Mouse (Mus musculus): ENCODE data around the gene Zfp933. TPM values are rescaled to one million over a fixed set of nuclear protein-coding genes. Genes with fewer than 3 reads are reported as not detected.
"Not testable (repeated sequence)": the region's sequence is repeated elsewhere in the genome, so short reads cannot be mapped to it uniquely, and the experiment has no call there.

Zfp933 gene
- total RNA-seq, 2 experiments from 2014 or later, result 0.84 to 0.98 TPM

GRCm38 (mm10) chr4:147866056-147866455 is 17.9 kb upstream of the Zfp933 start:
- no peak for ATAC-seq (replicated peaks; ENCODE audit: low FRiP score, poor library complexity, severe bottlenecking)

- ATAC-seq (replicated peaks; ENCODE audit: low FRiP score, poor library complexity, severe bottlenecking), result no peak
Observed at GRCm38 (mm10) chr4:147865651-147866050, 17.5 kb upstream of the Zfp933 start.

- ATAC-seq (replicated peaks; ENCODE audit: low FRiP score, poor library complexity, severe bottlenecking), result no peak
Observed at GRCm38 (mm10) chr4:147862051-147862450, 13.9 kb upstream of the Zfp933 start.

DNA sequence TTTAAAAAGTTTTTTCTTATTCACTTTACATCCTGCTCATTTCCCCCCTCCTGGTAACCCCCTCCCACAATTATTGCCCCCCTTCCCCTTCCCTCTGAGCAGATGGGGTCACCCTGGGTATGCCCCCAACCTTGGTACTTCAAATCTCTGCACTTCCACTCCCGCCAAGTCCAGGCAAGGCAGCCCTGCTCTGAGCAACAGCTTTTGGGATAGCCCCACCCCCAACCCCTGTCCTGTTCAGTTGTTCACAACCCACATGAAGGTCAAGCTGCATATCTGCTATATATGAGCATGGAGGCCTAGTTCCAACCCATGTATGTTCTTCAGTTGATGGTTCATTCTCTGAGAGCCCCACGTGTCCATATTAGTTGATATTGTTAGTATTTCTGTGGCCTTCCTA is 2.6 kb upstream of the Zfp933 start:
- no peak for ATAC-seq (replicated peaks; ENCODE audit: low FRiP score, poor library complexity, severe bottlenecking)

GRCm38 (mm10) chr4:147848584-147848991 is 422 bp upstream of the Zfp933 start:
- no peak for ATAC-seq (replicated peaks; ENCODE audit: low FRiP score, poor library complexity, severe bottlenecking)

- no peak for ATAC-seq (replicated peaks; ENCODE audit: low FRiP score, poor library complexity, severe bottlenecking)
Observed at GRCm38 (mm10) chr4:147842871-147843270, 5.3 kb downstream of the Zfp933 start.

DNA sequence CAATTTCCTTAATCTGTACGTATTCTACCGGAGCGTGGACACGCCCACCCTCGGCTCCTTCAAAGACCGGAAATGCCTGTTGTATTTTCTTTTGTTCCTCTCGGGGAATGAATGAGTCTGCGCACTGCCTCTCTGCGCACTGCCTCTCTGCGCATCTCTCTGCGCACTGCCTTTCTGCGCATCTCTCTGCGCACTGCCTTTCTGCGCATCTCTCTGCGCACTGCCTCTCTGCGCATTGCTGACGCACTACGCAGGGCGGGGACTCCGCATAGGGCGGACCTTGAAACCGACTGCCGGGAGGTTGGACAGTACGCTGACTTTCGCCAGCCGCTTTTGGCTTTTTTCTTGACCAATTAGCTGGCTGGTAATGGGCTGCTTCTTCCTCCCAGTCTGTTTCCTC is 8.9 kb downstream of the Zfp933 start:
- ATAC-seq (replicated peaks; ENCODE audit: low FRiP score, poor library complexity, severe bottlenecking), result not testable (repeated sequence)

- no peak for ATAC-seq (replicated peaks; ENCODE audit: low FRiP score, poor library complexity, severe bottlenecking)
Observed at GRCm38 (mm10) chr4:147824389-147824788, 23.8 kb downstream of the Zfp933 start.

- not testable (repeated sequence) for ATAC-seq (replicated peaks; ENCODE audit: low FRiP score, poor library complexity, severe bottlenecking)
Observed at GRCm38 (mm10) chr4:147821414-147821813, 26.8 kb downstream of the Zfp933 start.

- ATAC-seq (replicated peaks; ENCODE audit: low FRiP score, poor library complexity, severe bottlenecking), result not testable (repeated sequence)
Observed at GRCm38 (mm10) chr4:147819659-147820058, 28.5 kb downstream of the Zfp933 start.

DNA sequence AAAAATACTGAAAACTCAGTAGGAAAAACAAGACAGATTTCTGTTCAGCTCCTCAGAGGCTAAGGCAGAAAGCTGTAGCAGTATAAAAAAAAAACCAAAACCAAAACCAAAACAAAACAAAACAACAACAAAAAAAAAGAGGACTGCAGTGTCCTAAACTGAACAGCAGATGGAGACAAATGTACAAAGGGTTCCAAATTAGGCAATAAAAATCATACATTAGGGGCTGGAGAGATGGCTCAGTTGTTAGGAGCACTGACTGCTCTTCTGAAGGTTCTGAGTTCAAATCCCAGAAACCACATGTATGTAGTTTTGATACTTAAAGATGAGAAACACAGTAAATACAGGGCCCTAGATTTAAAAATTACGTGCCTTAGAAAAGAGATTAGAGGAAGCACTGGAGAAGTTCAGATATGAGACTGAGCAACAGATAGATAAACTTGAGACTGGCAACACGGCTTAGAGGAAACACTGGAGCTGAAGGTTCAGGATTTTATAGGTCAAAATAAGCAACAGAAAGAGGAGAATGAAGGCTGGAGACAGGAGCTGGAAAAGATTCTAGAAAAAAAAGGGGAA is 33.5 kb downstream of the Zfp933 start:
- peak; percentile 68 for ATAC-seq (replicated peaks; ENCODE audit: low FRiP score, poor library complexity, severe bottlenecking)

DNA sequence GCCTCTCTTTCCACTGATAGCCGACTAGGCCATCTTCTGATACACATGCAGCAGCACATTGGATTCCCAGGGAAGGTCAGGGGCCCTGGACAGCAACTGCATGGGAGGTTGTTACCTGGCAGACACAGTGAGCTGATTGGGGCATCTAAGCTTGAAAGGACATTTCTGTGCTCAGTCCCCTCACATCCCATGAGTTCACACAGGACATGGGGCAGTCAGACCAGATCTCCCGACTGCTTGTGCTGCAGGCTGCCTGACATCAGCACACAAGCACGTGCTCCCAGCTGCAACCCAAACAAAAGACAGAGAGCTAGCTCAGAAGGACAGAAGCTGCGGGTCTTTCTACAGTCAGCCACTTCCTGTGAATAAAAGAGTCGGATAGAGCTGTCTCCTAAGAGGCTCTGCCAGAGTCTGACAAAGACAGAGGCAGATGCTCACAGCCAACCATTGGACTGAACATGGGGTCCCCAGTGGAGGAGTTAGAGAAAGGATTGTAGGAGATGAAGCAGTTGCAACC is 34.9 kb downstream of the Zfp933 start:
- no peak for ATAC-seq (replicated peaks; ENCODE audit: low FRiP score, poor library complexity, severe bottlenecking)

- not testable (repeated sequence) for ATAC-seq (replicated peaks; ENCODE audit: low FRiP score, poor library complexity, severe bottlenecking)
Observed at GRCm38 (mm10) chr4:147809966-147810304, 38.2 kb downstream of the Zfp933 start.

- peak; percentile 67 for ATAC-seq (replicated peaks; ENCODE audit: low FRiP score, poor library complexity, severe bottlenecking)
Observed at GRCm38 (mm10) chr4:147809292-147809965, 38.7 kb downstream of the Zfp933 start, which contains the start of gene Zfp984. Gene Zfp984, minus strand, starts transcription at chr4:147809788.

GRCm38 (mm10) chr4:147808483-147808882 is 39.7 kb downstream of the Zfp933 start:
- ATAC-seq (replicated peaks; ENCODE audit: low FRiP score, poor library complexity, severe bottlenecking), result not testable (repeated sequence)

GRCm38 (mm10) chr4:147795308-147795707 is 52.9 kb downstream of the Zfp933 start:
- ATAC-seq (replicated peaks; ENCODE audit: low FRiP score, poor library complexity, severe bottlenecking), result not testable (repeated sequence)

DNA sequence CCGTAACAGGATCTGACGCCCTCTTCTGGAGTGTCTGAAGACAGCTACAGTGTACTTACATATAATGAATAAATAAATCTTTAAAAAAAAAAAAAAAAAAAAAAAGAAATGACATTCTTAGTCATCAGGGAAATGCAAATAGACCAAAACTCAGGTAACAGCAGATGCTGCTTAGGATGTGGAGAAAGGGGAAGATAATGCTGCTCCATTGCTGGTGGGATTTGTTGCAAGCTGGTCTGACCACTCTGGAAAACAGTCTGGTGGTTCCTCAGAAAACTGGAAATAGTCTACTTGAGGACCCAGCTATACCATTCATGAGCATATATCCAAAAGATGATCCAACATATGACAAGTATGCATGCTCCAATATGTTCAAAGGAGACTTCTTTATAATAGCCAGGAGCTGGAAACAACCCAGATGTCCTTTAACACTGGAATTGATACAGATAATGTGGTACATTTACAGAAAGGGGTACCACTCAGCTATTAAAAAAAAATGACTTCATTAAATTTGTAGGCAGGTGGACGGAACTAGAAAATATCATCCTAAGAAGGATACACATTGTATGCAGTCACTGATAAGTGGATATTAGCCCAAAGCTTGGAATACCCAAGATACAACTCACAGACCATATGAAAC is 54.0 kb downstream of the Zfp933 start:
- ATAC-seq (replicated peaks; ENCODE audit: low FRiP score, poor library complexity, severe bottlenecking), result not testable (repeated sequence)

GRCm38 (mm10) chr4:147793390-147793916 is 54.7 kb downstream of the Zfp933 start:
- not testable (repeated sequence) for ATAC-seq (replicated peaks; ENCODE audit: low FRiP score, poor library complexity, severe bottlenecking)

DNA sequence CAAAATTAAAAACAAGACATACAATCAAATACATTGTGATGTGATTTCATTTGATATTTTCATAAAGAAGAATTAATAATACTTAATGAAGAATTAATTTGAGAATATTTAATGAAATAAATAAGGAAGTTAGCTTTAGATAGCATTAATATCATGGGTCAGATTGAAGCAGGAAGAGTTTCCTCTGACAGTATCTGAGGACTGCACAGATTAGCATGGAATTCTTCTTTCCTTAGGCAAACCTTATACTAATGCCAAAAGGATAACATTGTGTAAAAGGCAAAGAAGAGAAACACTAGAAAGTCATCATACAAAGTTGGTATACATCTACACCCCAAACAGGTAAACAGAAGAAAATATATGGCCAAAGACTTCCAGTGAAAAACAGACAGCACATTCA is 56.4 kb downstream of the Zfp933 start:
- not testable (repeated sequence) for ATAC-seq (replicated peaks; ENCODE audit: low FRiP score, poor library complexity, severe bottlenecking)
